Mouse (Mus musculus) frontal cortex, postnatal 36 days (tissue): ENCODE results near the gene Afap1.

ENCODE experiments used
- DNase-seq, 2 experiments: peaks; one replicate each; pipeline ENCODE4 v3.0.0; 2022; ENCODE audit warnings: low spot score in 2 of 2

Gene Afap1

DNA sequence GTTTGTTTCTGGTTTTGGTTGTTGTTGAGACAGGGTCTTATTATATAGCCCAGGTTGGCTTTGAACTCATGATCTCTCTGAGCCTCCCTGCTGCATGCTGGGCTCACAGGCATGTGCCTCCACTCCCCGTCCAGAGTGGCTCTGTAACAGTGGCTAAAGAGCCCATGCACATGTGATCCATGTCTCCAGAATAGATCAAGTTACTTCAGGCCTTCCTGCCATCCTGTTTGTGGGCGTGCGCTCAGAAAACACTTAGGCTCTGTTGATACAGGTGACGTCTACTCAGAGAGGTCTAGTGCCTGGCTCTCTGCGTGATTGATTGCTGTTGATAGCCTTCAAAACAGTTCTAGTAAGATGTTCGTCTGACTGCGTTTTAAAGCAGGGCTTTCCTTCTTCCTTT is 79.6 kb downstream of the Afap1 start:
- DNase-seq: no peak

DNA sequence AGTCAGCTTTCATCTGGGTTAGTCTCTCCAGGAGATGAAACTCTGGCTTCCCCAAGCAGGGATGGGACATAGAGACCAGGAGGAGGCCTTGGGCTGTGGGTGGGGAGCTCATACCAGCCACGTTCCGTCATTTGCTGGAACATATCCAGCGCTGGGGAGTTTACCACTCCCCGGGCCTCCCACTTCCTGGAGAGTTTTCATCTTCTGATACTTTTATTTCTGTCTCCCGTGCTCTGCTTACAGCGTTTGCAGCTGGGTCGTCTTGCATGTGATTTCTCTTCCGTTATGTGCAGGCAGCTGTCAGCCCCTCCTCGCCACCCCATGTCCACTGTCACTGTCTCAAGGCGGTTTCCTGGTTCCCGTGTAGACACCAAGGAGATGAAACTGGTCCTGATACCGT is 80.7 kb downstream of the Afap1 start:
- peak; percentile 36 to 43 for DNase-seq

DNA sequence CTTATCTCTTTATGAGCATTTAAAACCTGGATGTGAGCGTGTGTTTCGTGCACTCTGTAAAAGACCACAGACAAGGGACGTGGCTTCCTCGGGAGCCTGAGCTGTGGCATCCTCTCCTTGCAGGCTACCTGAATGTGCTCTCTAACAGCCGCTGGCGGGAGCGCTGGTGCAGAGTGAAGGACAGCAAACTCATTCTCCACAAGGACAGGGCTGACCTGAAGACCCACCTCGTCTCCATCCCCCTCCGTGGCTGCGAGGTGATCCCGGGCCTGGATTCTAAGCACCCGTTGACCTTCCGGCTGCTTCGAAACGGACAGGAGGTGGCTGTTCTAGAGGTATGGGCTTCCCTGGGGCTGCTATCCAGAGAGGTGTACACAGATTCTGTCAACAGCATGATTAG is 81.1 kb downstream of the Afap1 start:
- no peak for DNase-seq

DNA sequence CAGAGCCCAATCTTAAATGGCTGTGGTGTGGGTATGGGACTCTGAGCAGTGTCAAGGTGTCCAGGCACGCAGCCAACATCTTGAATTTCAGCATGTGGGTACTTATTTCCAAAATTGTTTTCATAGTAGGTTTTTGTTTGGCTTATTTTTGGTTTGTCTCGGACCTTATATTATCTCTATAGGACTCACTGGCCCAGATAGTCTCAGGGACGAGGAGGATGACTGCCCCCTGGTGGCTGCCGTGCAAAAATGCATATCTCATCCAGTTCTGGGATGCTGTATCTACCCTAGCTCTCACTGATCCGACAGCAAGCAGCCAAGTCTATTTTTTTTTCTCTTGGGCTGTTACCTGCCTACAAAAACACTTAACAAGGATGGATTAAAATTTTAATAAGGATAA is 82.6 kb downstream of the Afap1 start:
- DNase-seq: peak; percentile 61 to 66

- no peak for DNase-seq
Observed at GRCm38 (mm10) chr5:35980542-35980941, 87.4 kb downstream of the Afap1 start.

- no peak for DNase-seq
Observed at GRCm38 (mm10) chr5:35981341-35981740, 88.2 kb downstream of the Afap1 start.

DNA sequence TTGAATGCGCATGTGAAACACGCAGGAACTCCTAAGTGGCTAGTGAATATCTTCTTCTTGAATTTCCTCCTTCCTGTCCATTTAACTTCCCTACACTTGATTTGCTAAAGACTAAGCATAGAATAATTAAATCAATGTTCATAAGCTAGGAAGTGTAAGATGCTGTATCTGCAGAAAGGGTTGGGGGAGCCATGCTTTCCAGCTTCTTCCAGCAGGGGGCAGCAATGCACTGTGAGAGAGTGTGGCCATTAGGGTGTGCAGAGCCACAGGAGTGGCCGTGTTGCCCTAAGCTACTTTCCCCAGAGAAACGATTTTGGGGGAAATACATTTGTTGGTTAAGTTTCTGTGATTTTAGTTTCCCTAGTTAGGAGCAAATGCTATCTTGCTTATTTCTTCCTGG is 88.9 kb downstream of the Afap1 start:
- peak; percentile 86 for DNase-seq

- DNase-seq: peak in 1 of 2 experiments; percentile 70
Observed at GRCm38 (mm10) chr5:35985611-35986010, 92.5 kb downstream of the Afap1 start.

- no peak for DNase-seq
Observed at GRCm38 (mm10) chr5:35988085-35988484, 95.0 kb downstream of the Afap1 start.

DNA sequence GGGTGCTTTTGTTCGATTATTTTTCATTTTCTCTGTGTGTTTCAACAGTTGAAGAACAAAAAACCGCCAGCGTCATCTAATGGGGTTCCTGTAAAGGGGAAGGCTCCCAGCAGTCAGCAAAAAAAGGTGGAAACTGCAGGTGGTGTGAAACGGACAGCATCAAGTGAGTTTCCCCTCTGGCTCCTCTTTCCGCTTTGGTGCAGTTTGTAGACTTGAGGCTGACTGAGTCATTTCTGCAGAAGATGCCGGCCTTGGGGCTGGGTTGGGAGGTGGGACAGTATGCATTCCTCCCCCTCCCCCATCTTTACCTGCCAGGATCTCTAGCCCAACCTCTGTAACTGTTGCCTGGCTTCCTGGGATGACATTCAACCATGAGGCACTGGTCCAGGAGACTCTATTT is 96.4 kb downstream of the Afap1 start:
- DNase-seq: no peak

- DNase-seq: no peak
Observed at GRCm38 (mm10) chr5:35989986-35990735, 97.0 kb downstream of the Afap1 start.

GRCm38 (mm10) chr5:36003797-36004196 is 110.7 kb downstream of the Afap1 start:
- DNase-seq: no peak

- DNase-seq: no peak
Observed at GRCm38 (mm10) chr5:36006106-36006505, 113.0 kb downstream of the Afap1 start.

DNA sequence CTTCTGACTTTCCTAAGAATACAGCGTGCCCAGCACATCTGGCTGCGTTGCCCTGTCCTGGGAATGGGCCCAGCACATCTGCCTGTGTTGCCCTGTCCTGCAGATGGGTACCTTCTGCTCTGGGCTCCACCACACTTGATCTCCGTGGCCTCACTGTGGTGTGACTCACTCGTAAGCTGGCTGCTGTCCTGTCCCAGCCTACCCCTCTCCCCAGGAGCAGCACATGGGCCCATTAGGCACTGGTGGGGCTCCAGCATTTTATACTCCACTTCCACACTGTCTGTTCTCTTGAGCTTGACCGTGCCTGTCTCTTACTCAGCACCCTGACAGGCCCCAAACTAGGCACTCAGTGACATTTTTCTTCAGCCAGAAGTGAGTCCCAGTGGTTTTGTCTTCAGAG is 113.5 kb downstream of the Afap1 start:
- DNase-seq: no peak

DNA sequence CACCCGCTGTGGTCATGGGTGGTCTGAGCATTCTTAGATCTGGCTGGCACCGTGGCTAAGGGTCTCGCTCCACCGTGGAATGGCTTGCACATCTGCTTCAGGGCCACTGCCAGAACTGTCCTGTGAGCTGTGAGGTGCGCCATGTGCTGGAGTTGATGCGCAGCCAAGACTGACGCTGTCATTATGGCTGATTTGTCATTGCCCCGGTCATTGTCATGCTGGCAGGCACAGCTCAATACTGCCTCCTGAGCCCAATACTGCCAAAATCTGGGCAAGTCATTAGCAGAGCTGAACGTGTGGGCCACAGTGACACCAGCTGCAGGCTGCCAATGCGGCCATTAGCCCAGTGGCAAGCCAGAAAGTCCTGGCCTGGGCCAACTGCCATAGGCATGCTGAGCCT is 114.5 kb downstream of the Afap1 start:
- no peak for DNase-seq

- no peak for DNase-seq
Observed at GRCm38 (mm10) chr5:36009405-36009804, 116.3 kb downstream of the Afap1 start.

- no peak for DNase-seq
Observed at GRCm38 (mm10) chr5:36018366-36018765, 125.2 kb downstream of the Afap1 start.

- DNase-seq: no peak
Observed at GRCm38 (mm10) chr5:36021091-36021490, 128.0 kb downstream of the Afap1 start.

- no peak for DNase-seq
Observed at GRCm38 (mm10) chr5:36022361-36022760, 129.2 kb downstream of the Afap1 start.

DNA sequence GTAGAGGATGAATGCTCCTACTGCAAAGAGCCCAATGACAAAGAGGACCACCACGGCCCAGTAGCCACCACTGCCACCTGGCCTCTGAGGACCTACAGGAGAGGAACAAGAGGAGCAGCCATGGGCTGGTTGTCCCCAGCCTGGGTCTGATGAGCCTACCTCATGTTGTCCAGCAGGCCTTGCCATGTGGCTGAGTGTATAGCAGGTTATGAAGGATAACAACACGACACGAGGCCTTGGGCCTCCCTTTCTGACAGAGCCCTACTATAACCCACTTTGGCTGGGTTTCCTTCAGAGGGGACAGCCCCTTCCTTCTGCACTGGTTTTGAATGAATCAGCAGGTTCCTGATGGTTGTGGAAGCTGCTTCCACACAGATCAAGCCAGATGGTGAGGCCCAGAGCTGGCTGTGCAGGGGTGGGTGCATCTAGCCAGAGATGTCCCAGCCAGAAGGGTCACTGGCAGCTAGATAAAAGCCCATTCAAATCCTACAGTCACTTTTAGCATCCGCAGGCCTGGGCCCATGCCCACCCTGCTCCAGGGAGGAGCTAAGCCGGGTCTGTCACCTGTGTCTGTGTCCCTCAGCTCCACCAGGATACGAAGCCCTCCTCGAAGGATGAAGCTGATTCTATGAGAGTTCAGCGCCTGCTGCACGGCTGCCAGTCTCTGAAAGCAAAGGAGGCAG is 131.0 kb downstream of the Afap1 start:
- peak in 1 of 2 experiments; percentile 36 for DNase-seq

- DNase-seq: no peak
Observed at GRCm38 (mm10) chr5:36025076-36025475, 132.0 kb downstream of the Afap1 start.

DNA sequence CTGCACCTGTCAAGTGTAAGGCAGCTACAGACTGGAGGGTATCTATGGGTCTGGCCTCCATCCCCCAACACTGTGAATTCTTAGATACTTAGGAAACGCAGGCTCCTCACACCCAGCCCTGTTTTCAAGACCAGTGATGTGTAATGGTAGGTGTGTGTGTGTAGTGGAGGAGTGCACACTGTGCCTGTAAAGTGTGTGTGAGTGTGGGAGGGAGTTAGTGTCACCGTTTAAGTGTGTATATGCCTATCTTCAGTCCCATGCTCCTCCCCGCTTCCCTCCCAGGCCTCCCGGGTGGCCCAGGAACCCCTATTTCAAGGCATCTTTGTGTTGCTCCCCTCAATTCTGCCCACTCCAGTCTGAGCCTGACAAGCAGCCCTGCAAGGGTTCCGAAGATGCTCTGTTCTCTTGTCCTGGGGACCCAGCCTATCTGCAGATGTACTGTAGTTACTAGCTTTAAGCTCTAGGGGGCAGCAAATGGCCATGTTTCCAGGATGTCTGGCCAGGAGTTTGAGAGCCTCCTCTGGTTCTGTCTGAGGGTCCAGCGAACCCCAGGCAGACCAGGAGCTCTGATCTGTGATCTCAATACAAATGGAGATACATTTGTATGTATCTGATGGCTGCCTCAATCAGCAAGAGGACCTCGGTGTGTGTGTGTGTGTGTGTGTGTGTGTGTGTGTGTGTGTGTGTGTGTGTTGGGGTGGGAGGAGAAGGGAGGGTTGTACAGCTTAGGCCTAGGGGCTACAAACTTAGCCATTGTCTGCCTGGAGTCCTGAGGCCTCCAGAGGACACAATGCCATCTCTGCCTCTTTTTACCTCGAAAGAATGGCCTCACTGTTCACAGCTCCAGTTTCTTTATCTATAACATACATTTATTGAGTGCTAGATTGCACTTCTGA is 140.7 kb downstream of the Afap1 start:
- DNase-seq: peak; percentile 51 to 69
